8 mouse cellular contexts compared by ENCODE assay signal in the genomic region with DNA sequence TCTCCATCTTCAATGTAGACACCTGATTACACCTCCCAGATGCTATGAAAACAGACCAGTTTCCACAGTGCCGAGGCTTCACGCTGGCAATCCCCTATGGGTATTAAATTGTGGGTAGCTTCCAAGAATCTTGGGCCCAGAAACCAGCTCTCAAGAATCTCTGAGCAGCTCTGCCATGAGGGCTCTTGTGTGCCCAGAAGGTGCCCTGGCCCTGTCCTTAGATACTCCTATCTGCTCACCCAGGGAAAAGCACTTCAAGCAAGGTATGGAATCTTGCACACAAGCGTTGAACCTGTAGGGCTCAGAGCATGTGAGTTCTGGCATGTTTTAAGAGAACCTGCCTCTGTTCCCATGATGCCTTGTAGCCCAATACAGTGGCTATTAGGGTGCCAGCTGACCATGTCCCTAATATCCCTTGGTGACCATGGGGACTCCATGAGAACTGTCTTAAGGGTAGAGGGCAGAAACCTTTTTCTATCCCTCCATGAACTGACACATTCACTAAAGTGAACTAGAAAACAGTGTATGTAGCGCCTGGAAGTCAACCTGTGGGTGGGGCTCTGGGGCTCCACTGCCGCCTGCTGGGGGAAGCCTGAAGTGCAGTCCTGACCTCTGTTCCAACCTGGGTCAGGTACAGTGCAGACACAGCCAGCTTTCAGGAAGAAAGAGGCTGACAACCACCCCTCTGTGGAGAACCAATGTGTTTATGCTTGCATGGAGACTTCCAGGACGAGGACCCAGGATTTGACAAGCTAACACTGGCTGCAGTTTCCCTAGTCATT. TPM values are rescaled to one million over a fixed set of nuclear protein-coding genes. Genes with fewer than 3 reads are reported as not detected.
A peak's percentile ranks its signal among the peaks of the same experiment; 100 is the strongest.
DNase-seq lines count a peak whose midpoint lies in the region; ATAC-seq and TF ChIP-seq lines count a peak whose summit lies in the region.

No protein-coding gene starts in this region.

- H3K4me2 ChIP-seq in intestine, embryonic 16.5 days (ENCODE audit: low read depth, low read length): no peak overlapping the region
- no peak overlapping the region for H3K4me2 ChIP-seq in lung, postnatal 0 days (replicated peaks; ENCODE audit: low read depth, low read length)

- TF ChIP-seq CTCF in lung, postnatal 0 days (IDR thresholded peaks at IDR 0.05): peak; percentile 87
- peak; percentile 91 for TF ChIP-seq CTCF in small intestine, adult 2 months (IDR thresholded peaks at IDR 0.05; ENCODE audit: extremely low read depth, insufficient read length, insufficient replicate concordance, low read depth, low read length)

- peak; percentile 61; the same call in 1 of the 2 replicates for ATAC-seq in intestine, embryonic 16.5 days
- peak; percentile 44 for ATAC-seq in lung, postnatal 0 days

- TF ChIP-seq POLR2A in small intestine, adult 2 months (IDR thresholded peaks at IDR 0.05; ENCODE audit: low read depth, low read length): no peak

- H3K4me1 ChIP-seq in embryonic facial prominence, embryonic 10.5 days: 0 out of 2 replicates have a peak, but pooled peaks cover 2% of the 10 kb centered on the region
- no peaks in the 10 kb centered on the region; the same call in 1 of the 2 replicates for H3K4me1 ChIP-seq in intestine, embryonic 16.5 days (ENCODE audit: control insufficient read depth, insufficient read depth, low read length)
- peaks cover 4% of the 10 kb centered on the region; the same call in 1 of the 2 replicates for H3K4me1 ChIP-seq in lung, postnatal 0 days (ENCODE audit: insufficient read depth, low read depth, low read length)
- no peaks in the 10 kb centered on the region for H3K4me1 ChIP-seq in small intestine, adult 2 months (ENCODE audit: control insufficient read depth, insufficient read depth, insufficient read length, low read length)

- no peak overlapping the region for H3K27ac ChIP-seq in embryonic facial prominence, embryonic 10.5 days (replicated peaks)
- no peak overlapping the region for H3K27ac ChIP-seq in intestine, embryonic 16.5 days (ENCODE audit: low read length)
- H3K27ac ChIP-seq in lung, postnatal 0 days (ENCODE audit: low read length): no peak overlapping the region
- no peak overlapping the region for H3K27ac ChIP-seq in small intestine, adult 2 months (ENCODE audit: insufficient read depth, low read depth, low read length)

- 48% methylated on average over 6 of the region's 6 CpGs for WGBS in embryonic facial prominence, embryonic 10.5 days
- WGBS in intestine, embryonic 16.5 days: 47% methylated on average over 6 of the region's 6 CpGs
- 35% methylated on average over 6 of the region's 6 CpGs for WGBS in lung, postnatal 0 days
- WGBS in small intestine, adult 2 months: 26% methylated on average over 6 of the region's 6 CpGs

- no peak overlapping the region for H3K4me3 ChIP-seq in embryonic facial prominence, embryonic 10.5 days
- H3K4me3 ChIP-seq in intestine, embryonic 16.5 days (ENCODE audit: low read length): no peak overlapping the region
- no peak overlapping the region for H3K4me3 ChIP-seq in lung, postnatal 0 days (ENCODE audit: low read depth, low read length)
- no peak overlapping the region for H3K4me3 ChIP-seq in small intestine, adult 2 months (ENCODE audit: low read depth, low read length)

- no peak for TF ChIP-seq EP300 in lung, postnatal 0 days (IDR thresholded peaks at IDR 0.05)

- peak; percentile 68 to 89 for DNase-seq in adrenal gland, adult (ENCODE audit: inconsistent age in 2 of 2, low spot score in 1 of 2)
- DNase-seq in adrenal gland, adult 8-10 months: no peak
- DNase-seq in urinary bladder, adult 2 months (ENCODE audit: low spot score): peak; percentile 55
- DNase-seq in urinary bladder, postnatal 4 days (ENCODE audit: low spot score in 2 of 2): no peak
- peak; percentile 69 for DNase-seq in embryonic facial prominence, embryonic 10.5 days (ENCODE audit: low spot score)
- DNase-seq in lung, postnatal 0 days (ENCODE audit: low spot score): peak; percentile 70

- H3K9ac ChIP-seq in intestine, embryonic 16.5 days (ENCODE audit: low read depth, low read length): no peak overlapping the region
- H3K9ac ChIP-seq in lung, postnatal 0 days (replicated peaks; ENCODE audit: low read depth): no peak overlapping the region

- no peaks in the 10 kb centered on the region for H3K9me3 ChIP-seq in embryonic facial prominence, embryonic 10.5 days
- H3K9me3 ChIP-seq in intestine, embryonic 16.5 days (ENCODE audit: control insufficient read depth, low read length): no peaks in the 10 kb centered on the region
- no peaks in the 10 kb centered on the region for H3K9me3 ChIP-seq in lung, postnatal 0 days (ENCODE audit: low read length)

- H3K27me3 ChIP-seq in embryonic facial prominence, embryonic 10.5 days (replicated peaks; ENCODE audit: low read depth, poor library complexity, severe bottlenecking): no peaks in the 10 kb centered on the region
- H3K27me3 ChIP-seq in intestine, embryonic 16.5 days (replicated peaks; ENCODE audit: control insufficient read depth, insufficient read depth, low read length): no peaks in the 10 kb centered on the region
- H3K27me3 ChIP-seq in lung, postnatal 0 days (replicated peaks; ENCODE audit: insufficient read depth, low read length): no peaks in the 10 kb centered on the region
- no peaks in the 10 kb centered on the region for H3K27me3 ChIP-seq in small intestine, adult 2 months (ENCODE audit: control insufficient read depth, insufficient read depth, low read length)

- H3K36me3 ChIP-seq in embryonic facial prominence, embryonic 10.5 days (replicated peaks): peaks cover 27% of the 10 kb centered on the region
- H3K36me3 ChIP-seq in intestine, embryonic 16.5 days (ENCODE audit: control insufficient read depth, insufficient read depth, low read length): peaks cover 4% of the 10 kb centered on the region
- H3K36me3 ChIP-seq in lung, postnatal 0 days (ENCODE audit: insufficient read depth, low read length): no peaks in the 10 kb centered on the region
- H3K36me3 ChIP-seq in small intestine, adult 2 months (ENCODE audit: control insufficient read depth, insufficient read depth, low read length): peaks cover 10% of the 10 kb centered on the region

RNA-seq across cellular contexts. Expression of gene Slc45a1, which starts 25.8 kb away (rescaled TPM):
- total RNA-seq in adrenal gland, adult 8-10 months (2022): 1 to 10 TPM in 3 of 4 experiments, under 1 TPM in 1; 0.70 to 1.4 (median 1.2) TPM
- 0.04 and 0.06 TPM in 2 replicates for polyA plus RNA-seq in urinary bladder, adult 2 months (2012; rRNA removed)
- 1.4 and 1.7 TPM in 2 replicates for polyA plus RNA-seq in embryonic facial prominence, embryonic 10.5 days (2016; fragmentation: Nextera tagmentation; extraction: Ambion mirVana)
- 0.93 and 1.0 TPM in 2 replicates for polyA plus RNA-seq in intestine, embryonic 16.5 days (2015; fragmentation: Nextera tagmentation; extraction: Ambion mirVana)
- 0.04 TPM in 1 of 2 replicates, not detected in the other for polyA plus RNA-seq in lung, postnatal 0 days (2015; fragmentation: Nextera tagmentation; extraction: Ambion mirVana)
- polyA plus RNA-seq in small intestine, adult 2 months (2012; rRNA removed): 0.11 and 0.38 TPM in 2 replicates

Comparison
In these comparisons a context has a peak if more than half of its experiments do, and no peak if none do; other contexts are left out.
1. DNase-seq: peak in adrenal gland, adult (2 of 2), urinary bladder, adult 2 months (single experiment), embryonic facial prominence, embryonic 10.5 days (single experiment) and lung, postnatal 0 days (single experiment); none in adrenal gland, adult 8-10 months (single experiment) and urinary bladder, postnatal 4 days (0 of 2).